Mouse (Mus musculus): Measurements from ENCODE around the gene 2310061I04Rik.

GRCm38 (mm10) chr17:35939108-35939507, 41.9 kb upstream of the 2310061I04Rik start:
- TF ChIP-seq CTCF (IDR thresholded peaks at IDR 0.05; ENCODE audit: borderline replicate concordance, insufficient read depth, low read length) (no peak), POLR2A (IDR thresholded peaks at IDR 0.05; ENCODE audit: low read depth, low read length) (no peak)
